Mouse (Mus musculus) CH12.LX (cell line): Measurements from ENCODE around the gene Gm28845. TPM values are rescaled to one million over a fixed set of nuclear protein-coding genes. Genes with fewer than 3 reads are reported as not detected.

Experiments used
- DNase-seq: peaks from one replicate; pipeline ENCODE4 v3.0.0-alpha.2; 2013; ENCODE audit errors: extremely low read depth
- H3K27ac ChIP-seq: 2 replicates; pipeline ENCODE4 v1.5.1; 2012; ENCODE audit warnings: low read depth, mild to moderate bottlenecking, control low read depth, moderate library complexity; ENCODE audit not compliant: insufficient read depth
- H3K27me3 ChIP-seq: replicated peaks from 2 replicates; pipeline ENCODE3; 2012; ENCODE audit warnings: inconsistent platforms
- H3K36me3 ChIP-seq, 2 experiments: replicated peaks in 1 of 2; 2 replicates each; pipeline versions ENCODE3 to v1.6.1; 2012; ENCODE audit warnings: inconsistent platforms in 1 of 2, low read length in 1 of 2, mild to moderate bottlenecking in 1 of 2, mixed read lengths in 1 of 2, moderate library complexity in 1 of 2; ENCODE audit not compliant: control insufficient read depth in 1 of 2, insufficient read depth in 1 of 2
- H3K4me1 ChIP-seq, 2 experiments: 2 replicates each; pipeline ENCODE4 v1.6.1; 2012; ENCODE audit warnings: inconsistent platforms in 1 of 2, moderate library complexity in 1 of 2; ENCODE audit not compliant: insufficient read depth in 2 of 2, control insufficient read depth in 1 of 2
- H3K4me2 ChIP-seq: 2 replicates; pipeline ENCODE4 v1.6.1; 2012; ENCODE audit warnings: low read depth, mild to moderate bottlenecking, control low read depth; ENCODE audit not compliant: poor library complexity, insufficient read depth, severe bottlenecking
- H3K4me3 ChIP-seq, 3 experiments: fragments of 150-350 bp in 1 of 3; sonication (generic) in 1 of 3; replicated peaks in 1 of 3; 2 replicates each; pipeline versions ENCODE3 to v1.5.1; 2011 to 2012; ENCODE audit warnings: low read depth in 2 of 3, low read length in 2 of 3, mild to moderate bottlenecking in 2 of 3, moderate library complexity in 2 of 3, control low read depth in 1 of 3, improper control_type of control experiment in 1 of 3, inconsistent platforms in 1 of 3, mixed read lengths in 1 of 3; ENCODE audit not compliant: poor library complexity in 1 of 3
- H3K79me2 ChIP-seq: replicated peaks from 2 replicates; pipeline ENCODE4 v1.6.1; 2012; ENCODE audit warnings: mild to moderate bottlenecking, moderate library complexity; ENCODE audit not compliant: control insufficient read depth, poor library complexity, insufficient read depth, severe bottlenecking; ENCODE audit errors: extremely low read depth
- H3K9ac ChIP-seq: 2 replicates; pipeline ENCODE4 v1.6.1; 2012; ENCODE audit warnings: low read depth, mild to moderate bottlenecking, control low read depth, moderate library complexity; ENCODE audit not compliant: insufficient read depth
- H3K9me3 ChIP-seq: replicated peaks from 2 replicates; pipeline ENCODE3; 2012; ENCODE audit warnings: low read length, inconsistent platforms, mixed read lengths
- BHLHE40 ChIP-seq: IDR thresholded peaks from 2 replicates; pipeline ENCODE4 v1.6.1; 2011; ENCODE audit warnings: mild to moderate bottlenecking, low read depth, low read length, improper control_type of control experiment
- CHD2 ChIP-seq: IDR thresholded peaks from 2 replicates; pipeline ENCODE4 v1.6.1; 2011; ENCODE audit warnings: low read length, improper control_type of control experiment
- EP300 ChIP-seq: IDR thresholded peaks from 2 replicates; pipeline ENCODE4 v1.6.1; 2011; ENCODE audit warnings: low read length, improper control_type of control experiment
- GABPA ChIP-seq: IDR thresholded peaks from 2 replicates; pipeline ENCODE4 v1.6.1; 2012; ENCODE audit warnings: low read depth, low read length, improper control_type of control experiment, inconsistent platforms; ENCODE audit not compliant: insufficient replicate concordance
- IRF4 ChIP-seq: IDR thresholded peaks from 2 replicates; pipeline ENCODE4 v1.6.1; 2014; ENCODE audit warnings: low read depth, mild to moderate bottlenecking, inconsistent platforms, low read length, improper control_type of control experiment
- MAFK ChIP-seq: IDR thresholded peaks from 2 replicates; pipeline ENCODE4 v1.6.1; 2011; ENCODE audit warnings: low read length, improper control_type of control experiment; ENCODE audit not compliant: insufficient replicate concordance
- MXI1 ChIP-seq: IDR thresholded peaks from 2 replicates; pipeline ENCODE4 v1.6.1; 2011; ENCODE audit warnings: mild to moderate bottlenecking, low read depth, low read length, improper control_type of control experiment
- NELFE ChIP-seq: IDR thresholded peaks from 2 replicates; pipeline ENCODE4 v1.6.1; 2011; ENCODE audit warnings: low read depth, low read length, improper control_type of control experiment
- PAX5 ChIP-seq: IDR thresholded peaks from 2 replicates; pipeline ENCODE4 v1.6.1; 2012; ENCODE audit warnings: low read length, inconsistent platforms, mixed read lengths
- POLR2AphosphoS2 ChIP-seq: IDR thresholded peaks from 2 replicates; pipeline ENCODE4 v1.6.1; 2011; ENCODE audit warnings: low read depth, low read length, improper control_type of control experiment
- SIN3A ChIP-seq: IDR thresholded peaks from 2 replicates; pipeline ENCODE4 v1.6.1; 2012; ENCODE audit warnings: low read length, improper control_type of control experiment, inconsistent platforms
- TCF12 ChIP-seq: IDR thresholded peaks from 2 replicates; pipeline ENCODE4 v1.6.1; 2014; ENCODE audit warnings: low read depth, mild to moderate bottlenecking, inconsistent platforms, low read length, improper control_type of control experiment
- ZC3H11A ChIP-seq: IDR thresholded peaks from 2 replicates; pipeline ENCODE4 v1.6.1; 2012; ENCODE audit warnings: low read depth, mild to moderate bottlenecking, inconsistent platforms, low read length, improper control_type of control experiment
- ZMIZ1 ChIP-seq: IDR thresholded peaks from 2 replicates; pipeline ENCODE4 v1.6.1; 2012; ENCODE audit warnings: low read depth, mild to moderate bottlenecking, inconsistent platforms, low read length, improper control_type of control experiment
- dilution Hi-C: fragments of 300-500 bp; cut with MboI; formaldehyde crosslinking; loops from 2 replicates; pipeline ENCODE4 v1.14.3; 2020; ENCODE audit warnings: low sequenced_read_pairs; ENCODE audit not compliant: extremely low pct_unique_long_range_greater_than_20kb, extremely low pct_ligation_motif_present
- in situ Hi-C: fragments of 300-500 bp; cut with MboI; formaldehyde crosslinking; loops from 3 replicates; pipeline ENCODE4 v1.14.3; 2019; ENCODE audit warnings: low sequenced_read_pairs, low pct_ligation_motif_present, low pct_unique_long_range_greater_than_20kb, mixed read lengths
- polyA plus RNA-seq: library from polyadenylated mRNA; unstranded; fragments of >175 nt; gene quantifications from 2 replicates; pipeline ENCODE4 v1.2.1, GENCODE M21; 2012; ENCODE audit warnings: low read depth; ENCODE audit not compliant: insufficient read length
- total RNA-seq, 2 experiments: library from RNA; depleted of rRNA; stranded (reverse); fragments of 300-350 nt in 1 of 2; fragments of >200 nt in 1 of 2; gene quantifications; 2 replicates each; pipeline ENCODE4 v1.2.3; 2012 to 2014

Gm28845 gene
- total and polyA plus RNA-seq, 3 experiments, result not detected

DNA sequence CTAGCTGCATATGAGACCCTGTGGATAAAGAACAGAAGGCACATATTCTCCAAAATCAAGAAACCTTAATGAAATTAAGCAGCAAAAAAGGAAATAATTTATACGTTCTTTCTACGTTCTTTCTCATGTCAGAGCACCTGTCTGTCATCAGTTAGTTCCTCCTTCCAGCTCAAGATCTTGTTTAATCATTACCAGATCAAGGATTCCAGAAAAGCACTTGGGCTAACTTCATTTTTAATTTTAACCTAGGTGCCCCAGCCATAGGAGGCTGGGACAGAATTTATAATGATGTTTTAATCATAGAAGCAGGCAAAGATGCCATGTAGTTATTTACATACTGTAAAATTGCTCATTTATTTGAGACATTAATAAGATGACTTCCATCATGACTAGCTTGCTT is 25.4 kb upstream of the Gm28845 start:
- TF ChIP-seq IRF4, result no peak
- TF ChIP-seq ZC3H11A, result no peak
- no peak for TF ChIP-seq POLR2AphosphoS2
- no peak for TF ChIP-seq PAX5
- no peak for TF ChIP-seq BHLHE40
- TF ChIP-seq ZMIZ1, result no peak
- no peak for TF ChIP-seq MXI1
- no peak for TF ChIP-seq NELFE
- no peak for TF ChIP-seq MAFK
- TF ChIP-seq TCF12, result no peak
- TF ChIP-seq SIN3A, result no peak
- TF ChIP-seq GABPA, result no peak
- H3K4me1 ChIP-seq, result no peaks in the 10 kb centered on the region
- no peaks in the 10 kb centered on the region for H3K36me3 ChIP-seq
- dilution Hi-C loops, result no loop called here
- no peaks in the 10 kb centered on the region for H3K79me2 ChIP-seq
- no peak for DNase-seq
- no peak overlapping the region for H3K27ac ChIP-seq
- H3K9ac ChIP-seq, result no peak overlapping the region
- no peaks in the 10 kb centered on the region for H3K27me3 ChIP-seq
- H3K4me3 ChIP-seq, result no peak overlapping the region
- no peak overlapping the region for H3K4me2 ChIP-seq
- peaks cover 2% of the 10 kb centered on the region for H3K9me3 ChIP-seq
- in situ Hi-C loops, result no loop called here

DNA sequence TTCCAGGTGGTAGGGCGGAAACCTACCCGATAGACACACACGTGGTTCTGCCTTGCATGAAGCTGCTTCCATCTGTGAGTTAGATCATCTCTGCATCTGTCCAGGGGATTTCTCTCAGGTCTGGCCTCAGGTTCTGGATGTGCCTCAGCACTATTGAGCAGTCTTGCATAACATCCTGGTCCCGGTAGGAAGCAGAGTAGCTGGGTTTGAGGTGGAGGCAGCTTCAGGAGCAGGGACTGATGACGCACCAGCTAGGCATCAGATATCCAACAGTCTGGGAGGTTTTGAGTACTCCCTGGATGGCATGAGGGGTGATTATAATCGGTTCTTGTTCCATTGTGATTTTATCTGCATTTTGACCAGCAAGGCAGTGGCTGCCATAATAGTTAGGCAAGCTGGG is 18.2 kb upstream of the Gm28845 start:
- Histone ChIP-seq H3K4me1 (no peaks in the 10 kb centered on the region), H3K27ac (no peak overlapping the region), H3K9me3 (no peaks in the 10 kb centered on the region), H3K4me2 (no peak overlapping the region), H3K4me3 (no peak overlapping the region), H3K9ac (no peak overlapping the region), H3K27me3 (no peaks in the 10 kb centered on the region), H3K36me3 (no peaks in the 10 kb centered on the region), H3K79me2 (no peaks in the 10 kb centered on the region)
- dilution Hi-C loops, result no loop called here
- in situ Hi-C loops, result no loop called here
- no peak for DNase-seq
- no peak for TF ChIP-seq CHD2

DNA sequence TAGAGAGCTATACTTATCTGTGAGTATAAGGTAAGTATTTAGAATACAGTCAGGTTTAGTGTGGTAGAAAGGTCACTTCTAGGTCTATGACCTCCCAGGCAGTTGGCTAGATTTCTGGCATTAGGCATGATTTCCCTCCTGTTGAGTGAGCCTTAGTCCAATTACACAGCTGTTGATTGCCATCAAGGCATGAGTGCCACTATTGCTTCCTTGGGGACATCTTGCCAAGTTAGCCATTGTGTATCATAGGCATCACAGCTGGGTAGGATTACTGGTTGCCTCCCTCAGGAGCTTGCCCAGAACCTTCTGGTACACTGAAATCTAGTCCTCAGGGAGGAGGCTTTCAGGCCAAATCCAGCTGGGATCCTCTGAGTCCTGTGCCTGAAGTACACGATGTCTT is 13.5 kb upstream of the Gm28845 start:
- no peak overlapping the region for H3K27ac ChIP-seq
- no peaks in the 10 kb centered on the region for H3K79me2 ChIP-seq
- TF ChIP-seq EP300, result no peak
- no peak overlapping the region for H3K9ac ChIP-seq
- no peaks in the 10 kb centered on the region for H3K27me3 ChIP-seq
- H3K4me3 ChIP-seq, result no peak overlapping the region
- H3K4me2 ChIP-seq, result no peak overlapping the region
- in situ Hi-C loops, result no loop called here
- peaks cover 0 to 3% of the 10 kb centered on the region in 2 experiments; a peak in 1 of 4 replicates for H3K4me1 ChIP-seq
- dilution Hi-C loops, result no loop called here
- H3K9me3 ChIP-seq, result no peaks in the 10 kb centered on the region
- DNase-seq, result no peak
- no peaks in the 10 kb centered on the region for H3K36me3 ChIP-seq
